In the genomic region with DNA sequence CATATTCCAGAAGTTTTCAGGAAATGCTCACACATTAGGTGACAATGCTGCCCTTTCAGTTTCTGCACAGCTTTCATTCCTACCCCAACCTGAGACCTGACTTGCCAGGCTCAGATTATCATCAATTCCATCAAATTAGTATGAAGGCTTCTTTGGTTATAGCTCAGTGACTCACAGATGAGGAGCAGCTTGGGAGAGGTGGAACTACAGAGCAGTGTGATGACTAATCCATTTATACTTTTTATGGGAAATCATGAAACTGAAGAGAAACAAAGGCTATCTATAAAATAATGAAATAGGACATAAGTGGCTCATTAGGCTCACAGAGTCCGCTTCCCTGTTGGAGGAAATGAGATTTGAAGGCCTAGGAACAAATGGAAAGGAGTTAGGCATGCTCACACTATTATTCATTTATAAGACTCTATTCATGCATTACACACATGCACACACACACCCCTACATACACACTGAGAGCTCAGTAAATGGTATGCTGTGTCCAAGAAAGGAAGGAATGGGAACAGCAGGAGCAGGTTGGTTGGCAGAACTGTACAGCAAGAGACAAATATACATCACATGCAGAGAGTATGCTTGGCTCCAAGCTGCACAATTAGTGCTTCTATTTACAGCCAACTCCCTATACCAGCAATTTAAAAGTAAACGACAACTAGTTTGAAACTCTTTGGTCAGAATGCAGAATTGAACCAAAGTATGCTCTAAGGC, we compare ENCODE assay signal across 18 mouse cellular contexts.
DNase-seq lines count a peak whose midpoint lies in the region; ATAC-seq lines count a peak whose summit lies in the region.
"Had no signal": no experiment of that assay in that cellular context is flagged by ENCODE, and none has a peak within 500 bp of the region (broad histone marks: within the 10 kb centered on the region; RNA-seq: fewer than 3 reads in every experiment).

No protein-coding gene starts in this region.

- H3K27ac ChIP-seq in hindbrain, embryonic 16.5 days (ENCODE audit: low read depth, low read length), result no peak overlapping the region
- no peak overlapping the region for H3K27ac ChIP-seq in hindbrain, embryonic 14.5 days
- H3K27ac ChIP-seq in forebrain, embryonic 16.5 days (ENCODE audit: low read length), result no peak overlapping the region
- H3K27ac ChIP-seq: kidney, postnatal 0 days; liver, embryonic 13.5 days; midbrain, embryonic 15.5 days had no signal

- no peak overlapping the region for H3K4me3 ChIP-seq in hindbrain, embryonic 16.5 days (ENCODE audit: low read length)
- H3K4me3 ChIP-seq in hindbrain, embryonic 14.5 days (replicated peaks; ENCODE audit: low read length), result no peak overlapping the region
- no peak overlapping the region for H3K4me3 ChIP-seq in forebrain, embryonic 16.5 days (replicated peaks; ENCODE audit: low read length)
- H3K4me3 ChIP-seq: liver, embryonic 13.5 days; midbrain, embryonic 15.5 days had no signal

- no peak overlapping the region for H3K4me2 ChIP-seq in hindbrain, embryonic 16.5 days (ENCODE audit: low read length)
- no peak overlapping the region for H3K4me2 ChIP-seq in hindbrain, embryonic 14.5 days (replicated peaks)
- H3K4me2 ChIP-seq in forebrain, embryonic 16.5 days (ENCODE audit: low read length), result no peak overlapping the region
- H3K4me2 ChIP-seq: heart, embryonic 11.5 days; liver, embryonic 13.5 days; midbrain, embryonic 15.5 days had no signal

- no peaks in the 10 kb centered on the region for H3K4me1 ChIP-seq in hindbrain, embryonic 16.5 days (ENCODE audit: control insufficient read depth, insufficient read depth, low read depth, low read length)
- H3K4me1 ChIP-seq in hindbrain, embryonic 14.5 days (replicated peaks; ENCODE audit: control insufficient read depth, insufficient read depth, low read length), result no peaks in the 10 kb centered on the region
- H3K4me1 ChIP-seq in forebrain, embryonic 16.5 days (replicated peaks; ENCODE audit: control insufficient read depth, insufficient read depth, low read length), result 0 out of 2 replicates have a peak, but pooled peaks cover 3% of the 10 kb centered on the region
- H3K4me1 ChIP-seq: liver, embryonic 13.5 days; midbrain, embryonic 15.5 days had no signal

- no peak overlapping the region for H3K9ac ChIP-seq in hindbrain, embryonic 16.5 days (ENCODE audit: low read depth, low read length)
- H3K9ac ChIP-seq in hindbrain, embryonic 14.5 days, result no peak overlapping the region
- H3K9ac ChIP-seq in forebrain, embryonic 16.5 days (replicated peaks; ENCODE audit: low read depth, low read length), result no peak overlapping the region
- H3K9ac ChIP-seq: liver, embryonic 13.5 days; midbrain, embryonic 15.5 days had no signal

- no peak for DNase-seq in hindbrain, embryonic 14.5 days (ENCODE audit: low spot score)
- DNase-seq in right cerebral cortex, adult 2 months (ENCODE audit: low spot score in 2 of 2), result peak; percentile 7 to 41
- DNase-seq in right cerebral cortex, postnatal 14 days, result no peak
- DNase-seq in heart, adult 9 months (ENCODE audit: low spot score in 2 of 2), result no peak
- no peak for DNase-seq in urinary bladder, postnatal 4 days (ENCODE audit: low spot score in 2 of 2)
- DNase-seq: adrenal gland, postnatal 25 days; cerebellum, postnatal 14 days; gastrocnemius, postnatal 25 days; liver, embryonic 13.5 days; thymus, postnatal 4 days had no signal

- ATAC-seq in hindbrain, embryonic 16.5 days, result peak; percentile 60; the same call in 1 of the 2 replicates
- no peak for ATAC-seq in hindbrain, embryonic 14.5 days (ENCODE audit: low FRiP score)
- ATAC-seq in forebrain, embryonic 16.5 days, result peak; percentile 72
- ATAC-seq: activated CD4-positive, CD25-positive, alpha-beta regulatory T cell, adult 4 months; intestine, embryonic 16.5 days; midbrain, embryonic 15.5 days had no signal

- no peaks in the 10 kb centered on the region for H3K36me3 ChIP-seq in hindbrain, embryonic 16.5 days (ENCODE audit: control insufficient read depth, insufficient read depth, low read length)
- H3K36me3 ChIP-seq in hindbrain, embryonic 14.5 days (replicated peaks; ENCODE audit: control insufficient read depth, insufficient read depth), result no peaks in the 10 kb centered on the region
- no peaks in the 10 kb centered on the region for H3K36me3 ChIP-seq in forebrain, embryonic 16.5 days (ENCODE audit: control insufficient read depth, insufficient read depth)
- H3K36me3 ChIP-seq: liver, embryonic 13.5 days; midbrain, embryonic 15.5 days had no signal

- no peaks in the 10 kb centered on the region for H3K9me3 ChIP-seq in hindbrain, embryonic 16.5 days (ENCODE audit: control insufficient read depth, low read length)
- no peaks in the 10 kb centered on the region for H3K9me3 ChIP-seq in hindbrain, embryonic 14.5 days (ENCODE audit: control insufficient read depth, low read length)
- H3K9me3 ChIP-seq in forebrain, embryonic 16.5 days (ENCODE audit: control insufficient read depth, low read length), result no peaks in the 10 kb centered on the region
- H3K9me3 ChIP-seq: liver, embryonic 13.5 days; midbrain, embryonic 15.5 days had no signal

- WGBS in hindbrain, embryonic 16.5 days, result 70% methylated on average over 2 of the region's 2 CpGs
- WGBS in hindbrain, embryonic 14.5 days, result 78% methylated on average over 2 of the region's 2 CpGs
- WGBS in forebrain, embryonic 16.5 days, result 27% methylated on average over 2 of the region's 2 CpGs

- H3K27me3 ChIP-seq in hindbrain, embryonic 16.5 days (replicated peaks; ENCODE audit: control insufficient read depth, insufficient read depth, low read length), result no peaks in the 10 kb centered on the region
- no peaks in the 10 kb centered on the region for H3K27me3 ChIP-seq in hindbrain, embryonic 14.5 days (ENCODE audit: control insufficient read depth, insufficient read depth, low read length)
- H3K27me3 ChIP-seq in forebrain, embryonic 16.5 days (replicated peaks; ENCODE audit: control insufficient read depth, insufficient read depth, low read length), result no peaks in the 10 kb centered on the region
- H3K27me3 ChIP-seq: CH12.LX; liver, embryonic 13.5 days; midbrain, embryonic 15.5 days had no signal

Comparison
In these comparisons a context has a peak if more than half of its experiments do, and no peak if none do; other contexts are left out.
1. DNase-seq: peak in right cerebral cortex, adult 2 months (2 of 2); none in hindbrain, embryonic 14.5 days (single experiment), right cerebral cortex, postnatal 14 days (single experiment), heart, adult 9 months (0 of 2) and urinary bladder, postnatal 4 days (0 of 2).